Mouse (Mus musculus): ENCODE measurements around the gene Slc38a4. TPM values are rescaled to one million over a fixed set of nuclear protein-coding genes. Genes with fewer than 3 reads are reported as not detected.

The Slc38a4 gene
- polyA plus RNA-seq, 1 experiment: not detected

GRCm38 (mm10) chr15:97076092-97076491, 20.3 kb upstream of the Slc38a4 start:
- peaks cover 14% of the 10 kb centered on the region for H3K9me3 ChIP-seq

GRCm38 (mm10) chr15:97075240-97075639, 19.5 kb upstream of the Slc38a4 start:
- no peaks in the 10 kb centered on the region for H3K27me3 ChIP-seq (replicated peaks)
- no peaks in the 10 kb centered on the region for H3K36me3 ChIP-seq (replicated peaks; ENCODE audit: low read length)
- H3K4me1 ChIP-seq: no peaks in the 10 kb centered on the region
- H3K9me3 ChIP-seq: peaks cover 17% of the 10 kb centered on the region
- no peak overlapping the region for H3K4me3 ChIP-seq (replicated peaks)
- TF ChIP-seq GATA1 (IDR thresholded peaks at IDR 0.05; ENCODE audit: borderline replicate concordance, low read length) (no peak), FLI1 (IDR thresholded peaks at IDR 0.05; ENCODE audit: low read length) (no peak)

More at GRCm38 (mm10) chr15:97076092-97076491, 20.3 kb upstream of the Slc38a4 start:
- no peak for TF ChIP-seq FLI1 (IDR thresholded peaks at IDR 0.05; ENCODE audit: low read length)
- TF ChIP-seq GATA1 (IDR thresholded peaks at IDR 0.05; ENCODE audit: borderline replicate concordance, low read length): no peak
- Histone ChIP-seq H3K36me3 (replicated peaks; ENCODE audit: low read length) (no peaks in the 10 kb centered on the region), H3K27me3 (replicated peaks) (no peaks in the 10 kb centered on the region), H3K4me3 (replicated peaks) (no peak overlapping the region), H3K4me1 (no peaks in the 10 kb centered on the region)

- Histone ChIP-seq H3K4me1 (no peaks in the 10 kb centered on the region), H3K4me3 (replicated peaks) (no peak overlapping the region), H3K36me3 (replicated peaks; ENCODE audit: low read length) (no peaks in the 10 kb centered on the region), H3K9me3 (peaks cover 24% of the 10 kb centered on the region), H3K27me3 (replicated peaks) (no peaks in the 10 kb centered on the region)
- TF ChIP-seq GATA1 (IDR thresholded peaks at IDR 0.05; ENCODE audit: borderline replicate concordance, low read length) (no peak), FLI1 (IDR thresholded peaks at IDR 0.05; ENCODE audit: low read length) (no peak)
Observed at GRCm38 (mm10) chr15:97072859-97073826, 17.4 kb upstream of the Slc38a4 start.

- Histone ChIP-seq H3K4me1 (no peaks in the 10 kb centered on the region), H3K9me3 (peaks cover 9% of the 10 kb centered on the region), H3K27me3 (replicated peaks) (no peaks in the 10 kb centered on the region), H3K36me3 (replicated peaks; ENCODE audit: low read length) (no peaks in the 10 kb centered on the region), H3K4me3 (replicated peaks) (no peak overlapping the region)
- TF ChIP-seq GATA1 (IDR thresholded peaks at IDR 0.05; ENCODE audit: borderline replicate concordance, low read length) (no peak), FLI1 (IDR thresholded peaks at IDR 0.05; ENCODE audit: low read length) (no peak)
Observed at GRCm38 (mm10) chr15:97067340-97068136, 11.8 kb upstream of the Slc38a4 start.

GRCm38 (mm10) chr15:97066937-97067336, 11.2 kb upstream of the Slc38a4 start:
- Histone ChIP-seq H3K9me3 (peaks cover 12% of the 10 kb centered on the region), H3K4me3 (replicated peaks) (no peak overlapping the region), H3K27me3 (replicated peaks) (no peaks in the 10 kb centered on the region), H3K4me1 (no peaks in the 10 kb centered on the region), H3K36me3 (replicated peaks; ENCODE audit: low read length) (no peaks in the 10 kb centered on the region)
- TF ChIP-seq GATA1 (IDR thresholded peaks at IDR 0.05; ENCODE audit: borderline replicate concordance, low read length) (no peak), FLI1 (IDR thresholded peaks at IDR 0.05; ENCODE audit: low read length) (no peak)

- peaks cover 30% of the 10 kb centered on the region for H3K9me3 ChIP-seq
- H3K27me3 ChIP-seq (replicated peaks): no peaks in the 10 kb centered on the region
- H3K36me3 ChIP-seq (replicated peaks; ENCODE audit: low read length): no peaks in the 10 kb centered on the region
- no peaks in the 10 kb centered on the region for H3K4me1 ChIP-seq
- TF ChIP-seq FLI1 (IDR thresholded peaks at IDR 0.05; ENCODE audit: low read length): no peak
- no peak for TF ChIP-seq GATA1 (IDR thresholded peaks at IDR 0.05; ENCODE audit: borderline replicate concordance, low read length)
- no peak overlapping the region for H3K4me3 ChIP-seq (replicated peaks)
Observed at GRCm38 (mm10) chr15:97063211-97063610, 7.5 kb upstream of the Slc38a4 start.

- Histone ChIP-seq H3K9me3 (peaks cover 34% of the 10 kb centered on the region), H3K36me3 (replicated peaks; ENCODE audit: low read length) (no peaks in the 10 kb centered on the region), H3K4me3 (replicated peaks) (no peak overlapping the region), H3K27me3 (replicated peaks) (no peaks in the 10 kb centered on the region), H3K4me1 (no peaks in the 10 kb centered on the region)
- no peak for TF ChIP-seq FLI1 (IDR thresholded peaks at IDR 0.05; ENCODE audit: low read length)
- no peak for TF ChIP-seq GATA1 (IDR thresholded peaks at IDR 0.05; ENCODE audit: borderline replicate concordance, low read length)
Observed at GRCm38 (mm10) chr15:97060973-97061372, 5.2 kb upstream of the Slc38a4 start.

GRCm38 (mm10) chr15:97060571-97060970, 4.8 kb upstream of the Slc38a4 start:
- Histone ChIP-seq H3K36me3 (replicated peaks; ENCODE audit: low read length) (no peaks in the 10 kb centered on the region), H3K4me3 (replicated peaks) (no peak overlapping the region), H3K4me1 (no peaks in the 10 kb centered on the region), H3K27me3 (replicated peaks) (peaks cover 3% of the 10 kb centered on the region), H3K9me3 (peaks cover 38% of the 10 kb centered on the region)
- no peak for TF ChIP-seq FLI1 (IDR thresholded peaks at IDR 0.05; ENCODE audit: low read length)
- no peak for TF ChIP-seq GATA1 (IDR thresholded peaks at IDR 0.05; ENCODE audit: borderline replicate concordance, low read length)

GRCm38 (mm10) chr15:97060102-97060501, 4.3 kb upstream of the Slc38a4 start:
- TF ChIP-seq FLI1 (IDR thresholded peaks at IDR 0.05; ENCODE audit: low read length): no peak
- TF ChIP-seq GATA1 (IDR thresholded peaks at IDR 0.05; ENCODE audit: borderline replicate concordance, low read length): no peak

More at GRCm38 (mm10) chr15:97060102-97060501, 4.3 kb upstream of the Slc38a4 start:
- H3K27me3 ChIP-seq (replicated peaks): peaks cover 7% of the 10 kb centered on the region
- peaks cover 42% of the 10 kb centered on the region for H3K9me3 ChIP-seq
- no peak overlapping the region for H3K4me3 ChIP-seq (replicated peaks)
- no peaks in the 10 kb centered on the region for H3K4me1 ChIP-seq
- no peaks in the 10 kb centered on the region for H3K36me3 ChIP-seq (replicated peaks; ENCODE audit: low read length)
